ENCODE assay signal across 21 mouse cellular contexts in genomic region chr1:162336224-162336623, GRCm38 (mm10).
DNase-seq lines count a peak whose midpoint lies in the region; ATAC-seq lines count a peak whose summit lies in the region.
"Had no signal": no experiment of that assay in that cellular context is flagged by ENCODE, and none has a peak within 500 bp of the region (broad histone marks: within the 10 kb centered on the region; RNA-seq: fewer than 3 reads in every experiment).

No protein-coding gene starts in this region.

- ATAC-seq in forebrain, embryonic 14.5 days = peak; percentile 42
- no peak for ATAC-seq in forebrain, embryonic 12.5 days (ENCODE audit: low FRiP score)
- ATAC-seq in neural tube, embryonic 12.5 days (ENCODE audit: low FRiP score, low read depth) = peak; percentile 62
- no peak for ATAC-seq in neural tube, embryonic 15.5 days (ENCODE audit: low FRiP score)
- ATAC-seq in limb, embryonic 12.5 days (ENCODE audit: insufficient number of reproducible peaks, insufficient read depth, low FRiP score, low TSS enrichment, low read depth) = no peak
- ATAC-seq: activated CD4-positive, CD25-positive, alpha-beta regulatory T cell, adult 4 months had no signal

- H3K27ac ChIP-seq in forebrain, embryonic 14.5 days (ENCODE audit: low read depth, low read length) = no peak overlapping the region
- H3K27ac ChIP-seq in forebrain, embryonic 12.5 days = no peak overlapping the region
- no peak overlapping the region for H3K27ac ChIP-seq in neural tube, embryonic 12.5 days
- no peak overlapping the region for H3K27ac ChIP-seq in neural tube, embryonic 15.5 days (replicated peaks)
- peak overlapping the region; percentile 93 for H3K27ac ChIP-seq in limb, embryonic 12.5 days
- H3K27ac ChIP-seq: heart, embryonic 15.5 days; hindbrain, embryonic 12.5 days; left cerebral cortex, adult 2 months; liver, embryonic 15.5 days; stomach, embryonic 15.5 days had no signal

- WGBS in forebrain, embryonic 14.5 days = 34% methylated on average over 3 of the region's 3 CpGs
- 35% methylated on average over 3 of the region's 3 CpGs for WGBS in forebrain, embryonic 12.5 days
- WGBS in neural tube, embryonic 12.5 days = 41% methylated on average over 3 of the region's 3 CpGs
- WGBS in neural tube, embryonic 15.5 days = 47% methylated on average over 3 of the region's 3 CpGs
- 40% methylated on average over 3 of the region's 3 CpGs for WGBS in limb, embryonic 12.5 days

- no peak overlapping the region for H3K4me2 ChIP-seq in forebrain, embryonic 14.5 days (ENCODE audit: low read length)
- H3K4me2 ChIP-seq in forebrain, embryonic 12.5 days = no peak overlapping the region
- H3K4me2 ChIP-seq in neural tube, embryonic 12.5 days (replicated peaks) = no peak overlapping the region
- H3K4me2 ChIP-seq in neural tube, embryonic 15.5 days = no peak overlapping the region
- no peak overlapping the region for H3K4me2 ChIP-seq in limb, embryonic 12.5 days
- H3K4me2 ChIP-seq: heart, embryonic 15.5 days; hindbrain, embryonic 12.5 days; liver, embryonic 15.5 days; stomach, embryonic 15.5 days had no signal

- H3K9me3 ChIP-seq in forebrain, embryonic 14.5 days (replicated peaks; ENCODE audit: control insufficient read depth, low read length) = no peaks in the 10 kb centered on the region
- H3K9me3 ChIP-seq in forebrain, embryonic 12.5 days = no peaks in the 10 kb centered on the region
- no peaks in the 10 kb centered on the region for H3K9me3 ChIP-seq in neural tube, embryonic 12.5 days
- H3K9me3 ChIP-seq in neural tube, embryonic 15.5 days (replicated peaks) = no peaks in the 10 kb centered on the region
- H3K9me3 ChIP-seq in limb, embryonic 12.5 days = no peaks in the 10 kb centered on the region
- H3K9me3 ChIP-seq: G1E; heart, embryonic 15.5 days; hindbrain, embryonic 12.5 days; liver, embryonic 15.5 days; stomach, embryonic 15.5 days had no signal

- no peak for DNase-seq in forebrain, embryonic 14.5 days (ENCODE audit: low spot score)
- no peak for DNase-seq in right cerebral cortex, postnatal 36 days (ENCODE audit: low spot score in 2 of 2)
- no peak for DNase-seq in layer of hippocampus, postnatal 36 days
- no peak for DNase-seq in adipocyte (ENCODE audit: low spot score)
- DNase-seq: adrenal gland, postnatal 14 days; gastrocnemius, postnatal 14 days; left cerebral cortex, postnatal 4 days; right cerebral cortex, postnatal 25 days; thymus, adult 18-20 months; thymus, postnatal 4 days had no signal

- H3K9ac ChIP-seq in forebrain, embryonic 14.5 days (ENCODE audit: low read length) = no peak overlapping the region
- H3K9ac ChIP-seq in forebrain, embryonic 12.5 days = no peak overlapping the region
- H3K9ac ChIP-seq in neural tube, embryonic 12.5 days = no peak overlapping the region
- H3K9ac ChIP-seq in neural tube, embryonic 15.5 days (replicated peaks) = no peak overlapping the region
- no peak overlapping the region for H3K9ac ChIP-seq in limb, embryonic 12.5 days (replicated peaks)
- H3K9ac ChIP-seq: heart, embryonic 15.5 days; hindbrain, embryonic 12.5 days; liver, embryonic 15.5 days; stomach, embryonic 15.5 days had no signal

- H3K4me3 ChIP-seq in forebrain, embryonic 14.5 days (ENCODE audit: low read depth, low read length) = no peak overlapping the region
- no peak overlapping the region for H3K4me3 ChIP-seq in forebrain, embryonic 12.5 days (replicated peaks)
- no peak overlapping the region for H3K4me3 ChIP-seq in neural tube, embryonic 12.5 days
- H3K4me3 ChIP-seq in neural tube, embryonic 15.5 days (replicated peaks) = no peak overlapping the region
- H3K4me3 ChIP-seq in limb, embryonic 12.5 days (replicated peaks) = no peak overlapping the region
- H3K4me3 ChIP-seq: heart, embryonic 15.5 days; hindbrain, embryonic 12.5 days; left cerebral cortex, adult 2 months; liver, embryonic 15.5 days; stomach, embryonic 15.5 days had no signal

- H3K4me1 ChIP-seq in forebrain, embryonic 14.5 days (ENCODE audit: control insufficient read depth, insufficient read depth, low read length) = no peaks in the 10 kb centered on the region
- peaks cover 5% of the 10 kb centered on the region; the same call in 1 of the 2 replicates for H3K4me1 ChIP-seq in forebrain, embryonic 12.5 days
- H3K4me1 ChIP-seq in neural tube, embryonic 12.5 days = 0 out of 2 replicates have a peak, but pooled peaks cover 4% of the 10 kb centered on the region
- no peaks in the 10 kb centered on the region for H3K4me1 ChIP-seq in neural tube, embryonic 15.5 days
- peaks cover 17% of the 10 kb centered on the region for H3K4me1 ChIP-seq in limb, embryonic 12.5 days (replicated peaks)
- H3K4me1 ChIP-seq: heart, embryonic 15.5 days; hindbrain, embryonic 12.5 days; liver, embryonic 15.5 days; stomach, embryonic 15.5 days had no signal

- H3K36me3 ChIP-seq in forebrain, embryonic 14.5 days (ENCODE audit: control insufficient read depth, insufficient read depth, low read length) = no peaks in the 10 kb centered on the region
- no peaks in the 10 kb centered on the region for H3K36me3 ChIP-seq in forebrain, embryonic 12.5 days (replicated peaks)
- no peaks in the 10 kb centered on the region for H3K36me3 ChIP-seq in neural tube, embryonic 12.5 days
- no peaks in the 10 kb centered on the region for H3K36me3 ChIP-seq in neural tube, embryonic 15.5 days
- no peaks in the 10 kb centered on the region for H3K36me3 ChIP-seq in limb, embryonic 12.5 days
- H3K36me3 ChIP-seq: G1E; heart, embryonic 15.5 days; hindbrain, embryonic 12.5 days; liver, embryonic 15.5 days; stomach, embryonic 15.5 days had no signal

- no peaks in the 10 kb centered on the region for H3K27me3 ChIP-seq in forebrain, embryonic 14.5 days (replicated peaks; ENCODE audit: control insufficient read depth, insufficient read depth, low read length)
- H3K27me3 ChIP-seq in forebrain, embryonic 12.5 days = no peaks in the 10 kb centered on the region
- no peaks in the 10 kb centered on the region for H3K27me3 ChIP-seq in neural tube, embryonic 12.5 days (replicated peaks)
- no peaks in the 10 kb centered on the region for H3K27me3 ChIP-seq in neural tube, embryonic 15.5 days (replicated peaks)
- H3K27me3 ChIP-seq in limb, embryonic 12.5 days = no peaks in the 10 kb centered on the region
- H3K27me3 ChIP-seq: heart, embryonic 15.5 days; hindbrain, embryonic 12.5 days; liver, embryonic 15.5 days; stomach, embryonic 15.5 days had no signal

Comparison
In these comparisons a context has a peak if more than half of its experiments do, and no peak if none do; other contexts are left out.
1. ATAC-seq: peak in forebrain, embryonic 14.5 days (single experiment) and neural tube, embryonic 12.5 days (single experiment); none in forebrain, embryonic 12.5 days (single experiment), neural tube, embryonic 15.5 days (single experiment) and limb, embryonic 12.5 days (single experiment).